Mouse (Mus musculus) spleen, postnatal 36 days (tissue): ENCODE data around the gene Rab11fip3.

ENCODE experiments used
- DNase-seq, 2 experiments: peaks; one replicate each; pipeline ENCODE4 v3.0.0; 2022; ENCODE audit warnings: low spot score in 2 of 2, mixed read lengths in 1 of 2

Gene Rab11fip3

DNA sequence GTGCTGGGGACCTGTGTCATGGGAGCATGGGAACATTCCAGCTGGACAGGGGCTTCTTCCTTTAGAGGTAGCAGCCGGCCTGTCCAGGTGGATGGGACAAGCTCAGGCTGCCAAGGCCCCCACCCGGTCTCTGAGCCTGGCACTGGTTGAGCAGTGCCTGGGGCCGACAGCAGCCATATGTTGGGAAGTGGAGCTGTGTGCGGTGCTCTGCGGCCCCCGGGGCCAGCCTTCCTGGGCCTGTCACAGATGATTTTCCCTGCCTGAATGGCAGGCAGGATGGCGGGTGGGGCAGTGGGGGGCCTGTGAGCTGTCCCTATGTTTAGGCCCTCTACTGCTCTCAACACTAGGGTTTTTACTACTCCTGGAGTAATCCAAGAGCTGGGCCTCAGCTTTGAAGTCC lies 113.2 kb downstream of the Rab11fip3 start:
- DNase-seq, result no peak

DNA sequence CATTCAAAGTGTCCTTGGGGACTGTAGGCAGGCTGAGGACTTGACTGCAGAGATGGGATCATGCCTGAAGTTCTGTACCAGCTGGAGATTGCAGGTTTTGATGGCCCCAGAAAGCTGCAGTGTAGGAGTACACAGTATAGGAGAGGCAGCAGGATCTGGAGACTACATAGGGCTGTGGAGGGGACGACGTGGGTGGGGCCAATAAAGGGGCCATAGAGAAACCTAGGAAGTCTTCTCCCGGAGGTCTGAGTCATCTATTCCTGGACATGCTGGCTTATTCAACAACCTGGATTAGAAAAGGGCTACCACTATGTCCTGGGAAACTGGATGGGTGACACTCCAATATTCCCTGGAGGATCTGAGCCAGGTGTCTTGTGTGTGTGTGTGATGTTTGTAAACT lies 113.6 kb downstream of the Rab11fip3 start:
- DNase-seq, result no peak

DNA sequence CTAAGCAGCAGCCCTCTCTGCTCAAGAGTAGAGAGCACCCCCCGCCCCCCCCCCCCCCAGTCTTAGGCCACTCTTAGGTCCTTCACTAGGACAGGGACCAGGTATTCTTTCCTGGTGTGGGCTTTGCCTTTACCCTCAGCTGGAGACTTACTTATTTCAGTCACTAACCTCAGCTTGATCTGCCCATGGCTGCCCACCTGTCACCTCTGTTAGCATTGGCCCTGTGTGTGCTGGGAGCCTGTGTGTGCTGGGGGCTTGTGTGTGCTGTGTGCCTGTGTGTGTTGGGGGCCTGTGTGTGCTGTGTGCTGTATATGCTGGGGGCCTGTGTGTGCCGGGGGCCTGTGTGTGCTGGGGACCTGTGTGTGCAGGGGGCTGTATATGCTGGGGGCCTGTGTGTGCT lies 114.7 kb downstream of the Rab11fip3 start:
- DNase-seq, result no peak

DNA sequence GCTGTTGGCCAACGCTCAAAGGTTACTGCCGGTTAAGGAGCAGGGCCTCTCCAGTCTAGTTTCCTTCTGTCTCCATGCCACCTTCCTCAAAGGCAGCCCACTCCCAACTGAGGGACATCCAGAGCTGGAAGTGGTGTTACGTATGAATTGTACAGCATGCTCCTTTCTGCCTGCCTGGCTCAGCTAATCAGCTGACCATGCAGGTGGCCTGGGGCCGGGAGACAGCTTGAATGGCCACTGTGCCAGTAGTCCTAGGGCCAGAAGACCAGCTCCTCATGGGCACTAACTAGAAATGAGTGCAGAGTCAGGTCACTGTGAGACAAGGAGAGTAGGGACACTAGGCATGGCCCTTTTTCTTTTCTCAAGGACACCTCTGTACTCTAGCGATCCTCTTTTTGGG lies 116.2 kb downstream of the Rab11fip3 start:
- no peak for DNase-seq

DNA sequence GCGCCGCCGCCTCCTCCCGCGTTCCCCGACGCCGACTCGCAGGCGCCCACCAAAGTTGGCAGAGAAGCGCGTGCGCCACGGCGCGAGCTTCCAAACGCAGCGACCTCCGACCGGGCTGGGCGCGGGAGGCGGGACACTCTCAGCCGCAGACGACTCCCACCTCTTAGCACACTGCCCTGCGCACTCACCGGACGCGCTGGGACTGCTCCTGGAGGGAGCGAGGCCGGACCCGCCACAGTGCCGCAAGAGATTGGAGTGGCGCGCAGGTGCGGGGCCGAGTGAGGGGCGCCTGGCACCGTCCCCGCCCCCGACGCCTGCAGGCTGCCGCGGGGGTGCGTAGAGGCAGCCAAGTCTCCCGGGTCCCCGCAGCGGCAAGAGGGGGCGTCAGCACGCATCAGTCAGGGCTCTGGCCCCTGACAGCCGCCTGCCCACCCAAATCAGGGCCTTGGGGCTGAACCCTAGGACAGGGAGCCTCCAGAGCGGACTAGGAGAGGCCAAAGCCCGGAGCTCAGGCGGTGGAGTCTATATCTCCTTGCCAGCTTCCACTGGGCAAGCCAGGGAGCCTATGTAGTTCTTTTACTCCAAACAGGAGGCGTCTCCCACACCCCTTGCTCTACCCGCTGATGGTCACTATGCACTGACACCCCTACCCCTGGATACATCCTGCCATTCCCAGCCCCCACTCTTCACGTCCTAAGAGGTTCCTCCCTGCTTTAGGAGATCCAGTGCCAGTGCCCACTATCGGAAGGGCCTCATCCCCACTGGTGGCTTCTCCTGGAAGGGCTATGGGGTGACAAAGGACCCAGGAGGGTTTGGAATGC lies 117.3 kb downstream of the Rab11fip3 start, which contains the start of gene A930017K11Rik:
Gene A930017K11Rik, minus strand, starts transcription at position 763 of the 821 bp plus-strand sequence.
- DNase-seq, result no peak

DNA sequence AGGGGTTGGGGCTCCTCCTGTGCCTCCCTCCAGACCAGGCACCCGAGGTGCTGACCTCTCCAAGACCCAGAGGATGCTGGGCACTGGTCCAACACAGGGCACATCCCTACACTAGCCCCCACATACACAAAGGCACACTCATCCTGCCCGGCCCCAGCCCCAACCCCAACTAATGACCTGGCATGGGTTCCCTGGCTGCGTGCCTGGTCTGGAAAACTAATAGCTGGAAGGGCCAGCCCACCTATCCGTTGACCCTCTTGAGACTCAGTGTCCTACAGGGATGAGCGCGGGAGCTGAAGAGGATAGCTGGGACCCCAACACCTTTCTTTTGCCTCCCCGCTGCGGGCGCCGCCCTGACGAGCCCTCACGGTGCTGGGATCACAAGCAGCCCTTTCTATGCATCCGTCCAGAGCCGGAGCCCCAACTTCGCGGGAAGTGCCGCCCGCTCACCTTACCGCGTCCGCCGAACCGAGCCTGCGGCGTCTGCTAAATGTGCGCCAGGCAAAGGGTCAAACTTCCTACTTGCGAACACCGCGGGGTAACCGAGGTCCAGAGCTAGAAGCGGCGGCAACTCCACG lies 118.0 kb downstream of the Rab11fip3 start:
- no peak for DNase-seq

DNA sequence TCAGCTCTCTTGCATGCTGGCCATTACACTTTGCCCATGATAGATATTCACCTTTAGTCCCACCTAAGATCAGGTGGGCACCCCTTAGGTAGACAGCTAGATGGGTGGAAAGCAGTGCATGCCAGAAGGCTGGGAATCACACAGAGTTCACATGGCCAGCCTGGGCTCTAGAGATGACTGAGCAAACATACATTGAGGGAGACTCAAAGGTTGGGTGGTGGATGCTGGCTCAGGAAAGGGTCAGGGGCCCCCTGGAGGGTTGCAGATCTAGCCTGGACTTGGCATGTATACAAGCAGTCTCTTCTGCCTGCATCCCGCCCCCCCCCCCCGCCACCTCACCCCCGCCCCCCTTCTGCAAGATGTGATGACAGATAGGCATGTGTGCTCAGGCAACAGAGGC lies 118.6 kb downstream of the Rab11fip3 start:
- DNase-seq, result no peak

DNA sequence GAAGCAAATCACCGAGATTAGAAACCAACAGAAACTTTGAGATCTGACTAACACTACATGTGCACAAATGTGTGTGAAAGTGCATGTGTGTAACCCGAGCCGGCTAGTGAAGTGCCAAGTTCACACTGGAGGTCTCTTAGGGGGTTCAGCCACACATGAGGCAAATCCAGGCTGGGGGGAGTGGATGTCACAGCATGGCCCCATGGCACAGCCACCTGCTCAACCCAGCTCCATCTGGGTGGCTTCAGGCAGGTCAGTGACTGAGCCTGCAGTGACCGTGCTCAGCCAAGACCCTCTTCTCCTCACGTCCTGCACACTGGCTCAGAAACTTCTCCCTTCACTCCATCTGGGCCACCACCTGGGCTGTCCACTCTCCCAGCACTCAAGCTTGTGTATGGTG lies 119.4 kb downstream of the Rab11fip3 start:
- DNase-seq, result no peak

DNA sequence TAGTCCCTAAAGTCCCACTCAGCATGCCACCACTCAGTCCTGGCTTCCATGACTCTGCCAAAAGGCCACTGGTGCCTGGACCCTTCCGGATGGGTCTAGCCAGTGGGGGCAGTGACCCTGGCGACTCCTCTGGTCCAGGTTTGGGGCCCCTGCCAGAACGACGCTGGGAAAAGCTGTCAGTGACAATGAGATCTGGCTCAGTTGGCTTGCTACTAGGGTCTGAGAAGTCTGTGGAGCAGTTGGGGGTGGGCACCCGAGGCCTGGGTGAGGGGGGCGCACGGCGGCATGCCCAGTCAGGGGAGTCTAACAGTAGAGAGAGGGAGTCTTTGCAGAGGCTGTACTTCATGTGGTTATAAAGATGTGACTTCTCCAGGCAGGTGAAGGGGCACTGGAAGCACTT lies 121.3 kb downstream of the Rab11fip3 start:
- DNase-seq, result no peak

DNA sequence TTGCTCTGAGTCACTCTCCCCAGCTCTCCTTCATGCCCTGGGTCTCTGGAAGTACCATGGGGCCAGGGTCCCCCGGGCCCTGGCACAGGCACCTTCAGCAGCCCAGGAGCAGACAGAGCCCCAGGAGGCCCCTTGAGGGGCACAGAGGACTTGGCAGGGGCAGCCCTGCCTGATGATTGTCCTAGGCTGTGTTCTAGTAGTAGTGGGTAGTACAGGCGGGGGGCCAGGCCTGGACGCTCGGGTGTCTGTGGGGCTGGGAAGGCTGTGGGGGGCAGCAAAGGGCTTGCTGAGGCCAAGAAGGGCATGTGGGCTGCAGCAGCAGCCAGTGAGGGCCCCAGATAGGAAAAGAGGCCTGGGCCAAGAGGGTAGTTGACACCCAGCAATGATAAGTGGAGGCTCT lies 121.8 kb downstream of the Rab11fip3 start:
- DNase-seq, result no peak

DNA sequence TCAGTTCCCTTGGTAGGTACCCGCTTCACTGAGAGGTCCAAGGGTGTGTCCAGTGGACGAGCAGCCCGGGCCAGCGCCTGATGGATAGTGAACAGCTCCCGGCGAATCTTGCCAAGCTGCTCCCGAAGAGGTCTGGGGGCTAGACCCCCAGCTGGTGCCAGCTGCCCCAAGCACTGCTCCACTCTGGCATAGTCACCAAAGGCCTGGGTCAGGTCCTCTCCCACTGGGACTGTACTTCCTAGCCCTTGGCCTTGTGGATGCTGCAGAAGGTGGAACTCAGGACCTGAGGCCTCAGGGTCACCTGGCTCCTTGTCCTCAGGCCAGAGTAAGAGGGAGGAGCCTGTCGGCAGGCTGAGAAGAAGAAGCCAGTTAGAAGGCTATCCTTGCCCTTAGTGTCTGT lies 122.5 kb downstream of the Rab11fip3 start:
- DNase-seq, result no peak

DNA sequence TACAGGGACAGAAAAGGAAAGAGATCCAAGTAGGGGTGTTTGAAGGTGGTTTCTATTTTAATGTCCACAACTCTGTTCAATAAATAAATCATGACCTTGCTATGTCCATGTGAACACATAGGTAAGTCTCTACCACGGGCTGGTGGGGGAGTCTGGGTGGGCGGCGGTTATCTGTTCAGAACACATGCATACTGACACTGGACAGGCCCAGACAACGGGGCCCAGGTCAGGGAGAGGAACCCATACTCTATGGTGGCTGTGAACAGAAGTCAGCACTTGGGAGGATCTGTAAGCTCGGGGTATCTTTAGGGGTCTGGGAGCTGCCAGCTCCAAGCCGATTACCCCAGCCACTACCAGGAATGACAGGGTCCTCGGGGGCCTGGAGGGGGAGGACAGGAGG lies 123.0 kb downstream of the Rab11fip3 start:
- DNase-seq, result no peak

DNA sequence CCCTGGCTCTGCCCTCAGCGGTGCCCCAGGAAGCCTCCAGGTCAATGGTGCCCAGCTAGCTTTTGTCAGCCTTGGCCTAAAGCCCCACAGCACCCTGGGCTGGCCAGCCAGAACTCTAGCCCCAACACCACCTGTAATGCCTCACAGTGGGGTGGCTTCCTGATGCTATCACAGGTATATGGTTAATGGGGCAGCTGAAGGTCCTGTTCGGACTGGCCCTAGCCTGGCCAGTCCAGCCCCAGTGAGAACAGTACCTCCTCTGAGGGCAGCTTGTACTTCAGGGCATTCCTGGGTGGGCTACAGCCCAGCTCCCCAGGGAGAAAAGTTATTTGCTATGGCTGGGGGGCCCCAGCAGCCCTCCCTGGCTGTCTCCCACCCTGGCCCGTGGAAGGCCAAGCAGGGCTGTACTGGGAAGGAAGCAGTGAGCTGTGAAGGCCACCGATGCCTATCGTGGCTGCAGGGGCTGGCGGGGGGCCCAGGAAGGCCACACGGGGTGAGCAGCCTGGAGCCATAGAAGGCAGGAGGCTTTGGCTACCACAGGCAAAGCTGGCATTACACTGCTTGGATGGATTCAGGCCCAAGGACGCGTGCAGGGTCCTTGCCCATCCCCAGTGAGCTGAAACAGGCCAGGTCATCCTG lies 123.7 kb downstream of the Rab11fip3 start:
- no peak for DNase-seq

DNA sequence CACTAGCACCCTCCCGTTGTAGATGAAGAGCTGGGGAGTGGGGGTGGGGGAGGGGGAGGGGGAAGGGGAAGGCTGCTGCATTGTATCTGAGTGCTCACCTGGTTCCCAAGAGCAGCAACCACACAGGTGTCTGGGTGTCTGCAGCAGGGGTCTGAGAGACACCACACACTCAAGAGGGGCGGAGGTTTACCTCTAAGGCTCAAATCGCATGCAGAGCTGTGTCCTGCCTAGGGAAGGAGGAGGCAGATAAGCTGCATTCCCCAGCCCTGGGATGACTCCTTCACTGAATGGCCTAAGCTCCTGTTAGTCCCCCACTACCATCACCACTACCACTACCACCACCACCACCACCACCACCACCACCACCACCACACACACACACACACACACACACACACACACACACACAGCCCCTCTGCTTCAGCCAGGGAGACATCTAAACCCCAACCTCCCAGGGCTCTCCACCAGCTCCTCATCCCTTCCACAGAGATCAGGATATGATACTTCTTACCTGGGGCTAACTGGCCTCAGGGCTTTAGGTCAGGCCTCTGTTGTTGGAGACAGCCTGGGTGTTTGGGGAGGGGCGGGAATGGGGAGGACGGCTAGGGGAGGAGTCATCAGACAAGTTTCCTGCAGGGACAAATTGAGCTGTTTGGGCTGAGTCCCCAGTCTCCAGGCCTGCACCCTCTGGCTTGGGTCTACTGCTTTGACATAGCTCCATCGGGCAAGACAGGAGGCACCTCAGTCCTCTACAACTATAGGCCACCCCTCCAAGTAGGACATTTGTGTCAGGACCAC lies 124.8 kb downstream of the Rab11fip3 start, which contains the start of the genes Pigq and Nhlrc4:
Gene Pigq, minus strand, starts transcription at position 571 of the 798 bp plus-strand sequence.
Gene Nhlrc4, minus strand, starts transcription at position 596 of the 798 bp plus-strand sequence.
- peak; percentile 31 to 60 for DNase-seq

DNA sequence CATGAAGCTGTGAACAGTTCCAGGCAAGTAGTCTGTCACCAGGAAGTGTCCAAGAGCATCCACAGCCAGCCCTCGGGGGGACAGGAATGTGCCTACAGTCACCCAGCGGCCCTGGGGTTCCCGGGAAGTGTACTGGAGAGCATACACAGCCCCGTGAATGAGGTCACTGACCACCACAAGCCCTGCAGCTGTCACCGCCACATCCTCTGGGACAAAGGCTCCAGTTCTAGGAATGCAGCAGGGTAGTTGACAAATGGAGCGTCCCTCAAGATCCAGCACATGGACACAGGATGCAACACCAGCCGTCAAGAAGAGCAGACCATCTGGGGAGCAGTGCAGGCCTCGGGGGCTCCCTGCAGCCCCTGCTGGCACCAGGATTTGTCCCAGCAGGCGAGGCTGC lies 125.6 kb downstream of the Rab11fip3 start:
- no peak for DNase-seq

DNA sequence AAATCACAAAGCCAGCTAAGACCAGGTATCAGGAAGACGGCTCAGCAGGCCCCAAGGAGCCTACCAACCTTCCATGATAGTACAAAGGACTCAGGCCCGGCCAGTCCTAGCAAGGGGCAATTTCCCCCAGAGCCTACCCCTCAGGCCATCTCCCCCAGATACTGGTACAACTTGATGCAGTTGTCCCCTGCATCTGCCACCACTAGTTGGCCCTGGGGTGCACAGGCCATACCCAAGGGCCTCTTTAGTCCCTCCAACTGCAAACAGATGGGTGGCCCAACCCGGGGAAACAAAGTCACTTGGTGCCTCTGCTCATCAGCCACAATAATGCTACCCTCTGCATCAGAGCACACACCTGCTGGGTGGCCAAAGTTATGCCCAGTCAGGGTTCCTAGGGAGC lies 126.1 kb downstream of the Rab11fip3 start:
- DNase-seq, result no peak

DNA sequence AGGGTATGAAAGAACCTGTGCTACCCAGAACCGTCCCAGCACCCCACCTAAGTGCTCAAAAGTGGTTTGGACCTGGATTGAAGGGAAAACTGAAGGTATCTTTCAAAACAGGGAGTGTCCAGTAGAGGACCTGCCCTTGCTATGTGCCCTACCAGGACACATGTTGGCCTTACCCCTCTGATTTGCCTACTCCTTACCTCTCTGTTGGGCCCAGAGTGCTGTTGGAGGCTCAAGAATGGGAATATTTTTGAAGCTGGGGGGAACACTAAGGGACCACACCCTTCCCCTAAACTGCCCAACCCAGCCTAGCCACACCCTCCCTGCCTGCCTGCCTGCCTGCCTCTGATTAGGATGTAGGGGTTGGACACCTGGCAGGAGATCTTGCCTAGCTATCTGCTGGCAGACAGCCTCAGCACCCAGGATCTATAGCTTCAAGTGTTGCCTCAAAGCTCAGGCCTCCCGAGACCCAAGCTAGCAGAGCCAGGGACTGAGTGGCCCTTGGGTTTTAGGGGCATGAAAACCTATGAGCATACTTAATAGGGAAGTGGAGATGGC lies 126.7 kb downstream of the Rab11fip3 start:
- DNase-seq, result peak; percentile 75 to 85

DNA sequence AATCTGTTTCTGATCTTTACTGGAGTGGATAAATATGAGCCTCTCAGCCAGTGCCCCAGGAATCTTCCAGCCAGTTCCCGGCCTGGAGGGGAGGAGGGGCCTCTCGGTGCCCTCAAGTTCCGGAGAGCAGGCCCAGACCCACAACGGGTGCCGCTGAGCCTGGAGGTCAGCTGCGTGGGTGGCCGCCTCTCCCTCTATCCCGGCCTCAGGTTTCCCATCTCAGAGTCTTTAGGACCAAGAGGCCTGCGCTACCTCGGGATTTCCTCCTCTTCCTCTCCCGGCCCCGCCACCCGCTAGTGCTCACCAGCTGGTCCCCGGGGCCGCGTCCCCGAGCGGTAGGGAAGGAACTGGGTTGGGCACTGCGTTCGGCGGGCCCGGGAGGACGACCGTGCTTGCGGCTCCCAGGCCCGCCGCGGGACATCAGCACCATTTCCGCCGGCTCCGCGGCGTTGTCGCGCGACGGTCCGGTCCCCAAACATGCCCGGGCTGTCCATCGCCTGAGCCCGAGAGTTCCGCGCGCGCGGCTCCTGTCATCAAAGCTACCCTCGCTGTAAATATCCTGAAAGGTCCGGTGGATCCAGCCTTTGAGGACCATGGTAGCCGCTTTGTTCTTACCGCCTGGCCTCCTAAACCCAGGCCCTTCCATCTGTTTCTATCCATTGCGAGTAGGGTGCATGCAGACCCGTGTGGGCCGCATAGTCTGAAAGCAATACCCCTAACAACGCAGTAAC lies 127.7 kb downstream of the Rab11fip3 start:
- DNase-seq, result peak; percentile 61 to 69
